Mouse (Mus musculus) brain, embryonic 14.5 days (tissue): ENCODE results near the gene D930007J09Rik.

ENCODE experiments used
- CTCF ChIP-seq: fragments of 200-500 bp; IDR thresholded peaks from 2 replicates; pipeline ENCODE4 v1.5.1; 2012; ENCODE audit warnings: inconsistent platforms, mild to moderate bottlenecking, moderate library complexity, borderline replicate concordance; ENCODE audit not compliant: insufficient read depth, insufficient read length; ENCODE audit errors: extremely low read depth
- POLR2A ChIP-seq: fragments of 200-500 bp; IDR thresholded peaks from 2 replicates; pipeline ENCODE4 v1.6.1; 2012; ENCODE audit warnings: mild to moderate bottlenecking, inconsistent platforms, borderline replicate concordance; ENCODE audit not compliant: poor library complexity, insufficient read depth, insufficient read length, severe bottlenecking; ENCODE audit errors: extremely low read depth

- no peak for TF ChIP-seq CTCF
- no peak for TF ChIP-seq POLR2A
These were observed 46.4 kb upstream of the D930007J09Rik start for GRCm38 (mm10) chr13:32849092-32849491.
